Mouse (Mus musculus) thymus, postnatal 10 days (tissue): Measurements from ENCODE around the gene Ttyh3.

Source experiments
- DNase-seq, 2 experiments: peaks; one replicate each; pipeline ENCODE4 v3.0.0; 2021; ENCODE audit warnings: low spot score in 2 of 2

Gene Ttyh3

GRCm38 (mm10) chr5:140579771-140580170 is 69.1 kb downstream of the Ttyh3 start:
- DNase-seq: no peak

GRCm38 (mm10) chr5:140579221-140579620 is 69.6 kb downstream of the Ttyh3 start:
- DNase-seq: no peak

- DNase-seq: peak in 1 of 2 experiments; percentile 22
Observed at GRCm38 (mm10) chr5:140575381-140575866, 73.4 kb downstream of the Ttyh3 start.

- DNase-seq: no peak
Observed at GRCm38 (mm10) chr5:140572611-140573010, 76.2 kb downstream of the Ttyh3 start.

- no peak for DNase-seq
Observed at GRCm38 (mm10) chr5:140571673-140572072, 77.2 kb downstream of the Ttyh3 start.

- no peak for DNase-seq
Observed at GRCm38 (mm10) chr5:140571201-140571600, 77.6 kb downstream of the Ttyh3 start.
